Mouse (Mus musculus) midbrain, postnatal 0 days (tissue): ENCODE results near the gene Ahcy. TPM values are rescaled to one million over a fixed set of nuclear protein-coding genes. Genes with fewer than 3 reads are reported as not detected.

Experiments used
- ATAC-seq: fragments of 200-750 bp; cut with Nextera tagmentation; 2 replicates; pipeline ENCODE4 v1.8.0; 2017; ENCODE audit warnings: moderate number of reproducible peaks, mild to moderate bottlenecking, moderate TSS enrichment, moderate library complexity; ENCODE audit not compliant: low FRiP score
- DNase-seq: peaks from one replicate; pipeline ENCODE4 v3.0.0-alpha.2; 2015; ENCODE audit warnings: low spot score
- H3K27ac ChIP-seq: fragments of 300-500 bp; sonication (generic); 2 replicates; pipeline ENCODE4 v1.5.1; 2014; ENCODE audit warnings: low read depth, mild to moderate bottlenecking, low read length, mixed read lengths
- H3K27me3 ChIP-seq: fragments of 300-500 bp; sonication (generic); 2 replicates; pipeline ENCODE4 v1.6.1; 2014; ENCODE audit warnings: low read length, control low read depth, mixed read lengths; ENCODE audit not compliant: insufficient read depth
- H3K36me3 ChIP-seq: fragments of 300-500 bp; sonication (generic); 2 replicates; pipeline ENCODE4 v1.6.1; 2014; ENCODE audit warnings: low read length, control low read depth, mixed read lengths; ENCODE audit not compliant: insufficient read depth
- H3K4me1 ChIP-seq: fragments of 300-500 bp; sonication (generic); 2 replicates; pipeline ENCODE4 v1.6.1; 2014; ENCODE audit warnings: mild to moderate bottlenecking, control low read depth, antibody characterized with exemption, low read length, mixed read lengths; ENCODE audit not compliant: insufficient read depth
- H3K4me2 ChIP-seq: fragments of 300-500 bp; sonication (generic); 2 replicates; pipeline ENCODE4 v1.6.1; 2014; ENCODE audit warnings: low read depth, mild to moderate bottlenecking, low read length, mixed read lengths; ENCODE audit not compliant: poor library complexity, severe bottlenecking
- H3K4me3 ChIP-seq: fragments of 300-500 bp; sonication (generic); 2 replicates; pipeline ENCODE4 v1.5.1; 2014; ENCODE audit warnings: low read depth, mild to moderate bottlenecking, low read length, moderate library complexity
- H3K9ac ChIP-seq: fragments of 300-500 bp; sonication (generic); replicated peaks from 2 replicates; pipeline ENCODE4 v1.6.1; 2014; ENCODE audit warnings: mild to moderate bottlenecking, low read length, moderate library complexity, mixed read lengths; ENCODE audit not compliant: poor library complexity, severe bottlenecking
- H3K9me3 ChIP-seq: fragments of 300-500 bp; sonication (generic); 2 replicates; pipeline ENCODE4 v1.6.1; 2016; ENCODE audit warnings: low read length, control low read depth
- CTCF ChIP-seq: IDR thresholded peaks from 2 replicates; pipeline ENCODE4 v1.5.1; 2016; ENCODE audit warnings: antibody characterized with exemption, mild to moderate bottlenecking
- WGBS: fragments of 180-500 bp; shearing (Covaris S2); extraction: QIAGEN DNeasy Blood & Tissue Kit; methylation state at CpG from one replicate; pipeline ENCODE4 v1.1.7; 2014; 5-methylcytosine and 5-hydroxymethylcytosine counted together
- polyA plus RNA-seq: library from polyadenylated mRNA; unstranded; fragments of >200 nt; fragmentation: Nextera tagmentation; extraction: Ambion mirVana; gene quantifications from 2 replicates; pipeline ENCODE4 v1.2.1, GENCODE M21; 2015
- total RNA-seq: library from RNA; depleted of rRNA; stranded (reverse); fragments of >200 nt; gene quantifications from 2 replicates; pipeline ENCODE4 v1.2.3, GENCODE M21; 2014

Ahcy gene
- total and polyA plus RNA-seq, 2 experiments from 2014 or later = 28.5 to 61.4 TPM

GRCm38 (mm10) chr2:155099994-155100795 lies 25.9 kb upstream of the Ahcy start:
- H3K36me3 ChIP-seq = no peaks in the 10 kb centered on the region
- 91% methylated on average over 14 of the region's 14 CpGs for WGBS

GRCm38 (mm10) chr2:155099421-155099820 lies 25.1 kb upstream of the Ahcy start:
- Histone ChIP-seq H3K4me2 (no peak overlapping the region), H3K4me3 (no peak overlapping the region), H3K9me3 (no peaks in the 10 kb centered on the region), H3K27ac (no peak overlapping the region), H3K27me3 (no peaks in the 10 kb centered on the region), H3K4me1 (no peaks in the 10 kb centered on the region), H3K9ac (no peak overlapping the region), H3K36me3 (no peaks in the 10 kb centered on the region)
- DNase-seq (no peak), ATAC-seq (no peak)
- 71% methylated on average over 7 of the region's 7 CpGs for WGBS
- no peak for TF ChIP-seq CTCF

More at GRCm38 (mm10) chr2:155099994-155100795, 25.9 kb upstream of the Ahcy start:
- Histone ChIP-seq H3K27me3 (no peaks in the 10 kb centered on the region), H3K9ac (no peak overlapping the region), H3K4me1 (no peaks in the 10 kb centered on the region), H3K4me3 (no peak overlapping the region), H3K4me2 (no peak overlapping the region), H3K9me3 (no peaks in the 10 kb centered on the region), H3K27ac (no peak overlapping the region)
- ATAC-seq (no peak), DNase-seq (no peak)
- TF ChIP-seq CTCF = no peak

- Histone ChIP-seq H3K36me3 (no peaks in the 10 kb centered on the region), H3K9ac (no peak overlapping the region), H3K4me2 (no peak overlapping the region), H3K4me1 (no peaks in the 10 kb centered on the region), H3K4me3 (no peak overlapping the region), H3K27ac (no peak overlapping the region), H3K9me3 (no peaks in the 10 kb centered on the region), H3K27me3 (no peaks in the 10 kb centered on the region)
- peak; percentile 39 for TF ChIP-seq CTCF
- ATAC-seq (no peak), DNase-seq (no peak)
- WGBS = 90% methylated on average over 9 of the region's 9 CpGs
Observed at GRCm38 (mm10) chr2:155098720-155099380, 24.6 kb upstream of the Ahcy start.

GRCm38 (mm10) chr2:155093418-155093817 lies 19.1 kb upstream of the Ahcy start:
- Histone ChIP-seq H3K9ac (no peak overlapping the region), H3K36me3 (no peaks in the 10 kb centered on the region), H3K4me2 (no peak overlapping the region), H3K27ac (no peak overlapping the region), H3K27me3 (no peaks in the 10 kb centered on the region), H3K9me3 (no peaks in the 10 kb centered on the region), H3K4me1 (no peaks in the 10 kb centered on the region), H3K4me3 (no peak overlapping the region)
- DNase-seq (no peak), ATAC-seq (no peak)
- 59% methylated on average over 4 of the region's 4 CpGs for WGBS
- TF ChIP-seq CTCF = no peak

GRCm38 (mm10) chr2:155091743-155092075 lies 17.4 kb upstream of the Ahcy start:
- no peak overlapping the region for H3K4me2 ChIP-seq
- no peaks in the 10 kb centered on the region for H3K9me3 ChIP-seq
- no peak for ATAC-seq
- no peaks in the 10 kb centered on the region for H3K27me3 ChIP-seq
- no peaks in the 10 kb centered on the region for H3K4me1 ChIP-seq
- TF ChIP-seq CTCF = no peak
- H3K9ac ChIP-seq = no peak overlapping the region
- no peak for DNase-seq
- H3K36me3 ChIP-seq = no peaks in the 10 kb centered on the region
- no peak overlapping the region for H3K4me3 ChIP-seq
- H3K27ac ChIP-seq = no peak overlapping the region
- 82% methylated on average over 3 of the region's 3 CpGs for WGBS
